Comparison of ENCODE assay signal across 8 mouse cellular contexts in genomic region chr10:127211414-127211854, GRCm38 (mm10). TPM values are rescaled to one million over a fixed set of nuclear protein-coding genes. Genes with fewer than 3 reads are reported as not detected.
A peak's percentile ranks its signal among the peaks of the same experiment; 100 is the strongest.
DNase-seq lines count a peak whose midpoint lies in the region; ATAC-seq lines count a peak whose summit lies in the region.

Pip4k2c (minus strand) TSS chr10:127211585.

- peak; percentile 95 for ATAC-seq in inflammation-experienced regulatory T-cells, adult 6 months
- peak; percentile 88 for ATAC-seq in megakaryocyte-erythroid progenitor cell, adult 5-6 weeks (replicated peaks; ENCODE audit: low FRiP score, low TSS enrichment, poor library complexity, severe bottlenecking)

- DNase-seq in adrenal gland, adult 2 months = peak; percentile 96
- peak; percentile 92 for DNase-seq in embryo, embryonic 11 days
- peak; percentile 87 for DNase-seq in gastrocnemius, postnatal 14 days
- peak; percentile 85 to 88 for DNase-seq in left cerebral cortex, postnatal 14 days (ENCODE audit: low spot score in 2 of 2)
- peak; percentile 93 for DNase-seq in right cerebral cortex, postnatal 25 days
- DNase-seq in urinary bladder, postnatal 36 days (ENCODE audit: low spot score in 2 of 2) = peak; percentile 90 to 93

- intact Hi-C loops in gastrocnemius, postnatal 14 days (cut with DNase I; ENCODE audit: low total_unique reads) = no loop called here
- intact Hi-C loops in left cerebral cortex, postnatal 14 days (cut with DNase I) = no loop called here

RNA-seq across cellular contexts. Expression of gene Pip4k2c, which starts in this region (rescaled TPM):
- total RNA-seq in adrenal gland, adult 2 months (2021) = 10 to 100 TPM; 41.6 to 47.8 TPM
- 21.7 and 22.5 TPM in 2 replicates for polyA plus RNA-seq in adrenal gland, adult 2 months (2012; rRNA removed)
- total RNA-seq in gastrocnemius, postnatal 14 days (2021) = 1 to 10 TPM; 6.3 to 7.6 TPM
- 10 to 100 TPM; 25.7 to 32.1 (median 26.0) TPM for polyA plus RNA-seq in inflammation-experienced regulatory T-cells, adult 6 months (2017; shearing (Covaris generic))
- total RNA-seq in left cerebral cortex, postnatal 14 days (2021) = 10 to 100 TPM; 63.6 to 78.9 TPM
- total RNA-seq in megakaryocyte-erythroid progenitor cell, adult 5-6 weeks (2014; fragmentation: Nextera tagmentation) = 58.6 and 59.9 TPM in 2 replicates
- total RNA-seq in megakaryocyte-erythroid progenitor cell, adult 5-6 weeks (2017) = 28.0 and 35.3 TPM in 2 replicates

Comparison
In these comparisons a context has a peak if more than half of its experiments do, and no peak if none do; other contexts are left out.
1. Peak in every context shown above with its lines: DNase-seq and ATAC-seq.